Mouse (Mus musculus) heart, postnatal 0 days (tissue): ENCODE measurements around the gene Pgbd1. TPM values are rescaled to one million over a fixed set of nuclear protein-coding genes. Genes with fewer than 3 reads are reported as not detected.

Experiments
- ATAC-seq: fragments of 200-750 bp; cut with Nextera tagmentation; 2 replicates; pipeline ENCODE4 v1.8.0; 2017; ENCODE audit warnings: low read depth, moderate number of reproducible peaks, moderate library complexity; ENCODE audit not compliant: insufficient read depth
- DNase-seq: peaks from one replicate; pipeline ENCODE4 v3.0.0-alpha.2; 2016; ENCODE audit warnings: low spot score
- H3K27ac ChIP-seq: fragments of 300-500 bp; sonication (generic); 2 replicates; pipeline ENCODE4 v1.5.1; 2014; ENCODE audit warnings: low read depth, mild to moderate bottlenecking
- H3K27me3 ChIP-seq: fragments of 300-500 bp; sonication (generic); 2 replicates; pipeline ENCODE4 v1.6.1; 2014; ENCODE audit warnings: low read length, mixed read lengths; ENCODE audit not compliant: control insufficient read depth, insufficient read depth
- H3K36me3 ChIP-seq: fragments of 300-500 bp; sonication (generic); replicated peaks from 2 replicates; pipeline ENCODE4 v1.6.1; 2014; ENCODE audit warnings: low read length, mixed read lengths; ENCODE audit not compliant: control insufficient read depth, insufficient read depth
- H3K4me1 ChIP-seq: fragments of 300-500 bp; sonication (generic); 2 replicates; pipeline ENCODE4 v1.6.1; 2014; ENCODE audit warnings: antibody characterized with exemption; ENCODE audit not compliant: control insufficient read depth, insufficient read depth
- H3K4me2 ChIP-seq: fragments of 300-500 bp; sonication (generic); 2 replicates; pipeline ENCODE4 v1.6.1; 2014; ENCODE audit warnings: low read depth, mild to moderate bottlenecking, low read length, moderate library complexity
- H3K4me3 ChIP-seq: fragments of 300-500 bp; sonication (generic); 2 replicates; pipeline ENCODE4 v1.5.1; 2014; ENCODE audit warnings: low read depth, low read length
- H3K9ac ChIP-seq: fragments of 300-500 bp; sonication (generic); replicated peaks from 2 replicates; pipeline ENCODE4 v1.6.1; 2014; ENCODE audit warnings: low read depth, low read length, mixed read lengths
- H3K9me3 ChIP-seq: fragments of 300-500 bp; sonication (generic); replicated peaks from 2 replicates; pipeline ENCODE4 v1.6.1; 2016; ENCODE audit warnings: low read length; ENCODE audit not compliant: control insufficient read depth
- CTCF ChIP-seq: IDR thresholded peaks from 2 replicates; pipeline ENCODE4 v1.5.1; 2016; ENCODE audit warnings: antibody characterized with exemption, control low read depth, low read depth
- EP300 ChIP-seq: IDR thresholded peaks from 2 replicates; pipeline ENCODE4 v1.6.1; 2016; ENCODE audit warnings: antibody characterized with exemption, low read depth
- WGBS: fragments of 180-500 bp; shearing (Covaris S2); extraction: QIAGEN DNeasy Blood & Tissue Kit; methylation state at CpG from one replicate; pipeline ENCODE4 v1.1.7; 2014; 5-methylcytosine and 5-hydroxymethylcytosine counted together
- polyA plus RNA-seq: library from polyadenylated mRNA; unstranded; fragments of >200 nt; fragmentation: Nextera tagmentation; extraction: Ambion mirVana; gene quantifications from 2 replicates; pipeline ENCODE4 v1.2.1, GENCODE M21; 2015
- total RNA-seq: library from RNA; depleted of rRNA; stranded (reverse); fragments of >200 nt; gene quantifications from 2 replicates; pipeline ENCODE4 v1.2.3, GENCODE M21; 2014; ENCODE audit warnings: low replicate concordance

Gene Pgbd1
- total and polyA plus RNA-seq, 2 experiments from 2014 or later = 1.5 to 1.7 TPM

DNA sequence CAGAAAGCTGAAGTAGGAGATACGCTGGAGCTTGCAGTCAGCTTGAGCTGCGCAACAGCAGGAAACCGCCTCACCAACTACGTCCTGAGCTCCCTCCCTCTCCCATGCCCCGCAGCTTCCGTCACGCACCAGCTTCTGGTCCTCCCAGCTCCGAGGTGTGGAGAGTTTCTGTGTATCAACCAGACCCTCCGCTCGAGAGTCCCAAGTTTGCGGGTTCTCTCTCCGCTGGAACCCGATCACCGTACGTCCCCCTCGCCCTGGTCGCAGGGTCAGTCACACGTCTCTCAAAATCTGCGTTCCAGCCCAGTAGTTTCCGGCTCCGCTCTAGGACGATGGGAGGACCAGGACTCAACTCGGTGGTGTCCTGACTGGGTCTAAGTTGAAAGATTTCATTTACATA, 12.6 kb upstream of the Pgbd1 start, which contains the start of gene Zscan26:
Zscan26 (minus strand) TSS at position 282 of the 400 bp plus-strand sequence.
- H3K4me1 ChIP-seq = peaks cover 9% of the 10 kb centered on the region
- H3K36me3 ChIP-seq = peaks cover 11% of the 10 kb centered on the region
- no peaks in the 10 kb centered on the region for H3K27me3 ChIP-seq
- no peak for TF ChIP-seq CTCF
- no peak for TF ChIP-seq EP300
- WGBS = under 1% methylated on average over 23 of the region's 23 CpGs
- peak within 1 kb of the TSS; percentile 79 for H3K4me2 ChIP-seq
- peak within 1 kb of the TSS; percentile 76 for H3K9ac ChIP-seq
- DNase-seq = peak; percentile 71
- peak within 1 kb of the TSS; percentile 86 for H3K4me3 ChIP-seq
- peak within 1 kb of the TSS; percentile 82 for H3K27ac ChIP-seq
- peak; percentile 90 for ATAC-seq
- no peaks in the 10 kb centered on the region for H3K9me3 ChIP-seq

DNA sequence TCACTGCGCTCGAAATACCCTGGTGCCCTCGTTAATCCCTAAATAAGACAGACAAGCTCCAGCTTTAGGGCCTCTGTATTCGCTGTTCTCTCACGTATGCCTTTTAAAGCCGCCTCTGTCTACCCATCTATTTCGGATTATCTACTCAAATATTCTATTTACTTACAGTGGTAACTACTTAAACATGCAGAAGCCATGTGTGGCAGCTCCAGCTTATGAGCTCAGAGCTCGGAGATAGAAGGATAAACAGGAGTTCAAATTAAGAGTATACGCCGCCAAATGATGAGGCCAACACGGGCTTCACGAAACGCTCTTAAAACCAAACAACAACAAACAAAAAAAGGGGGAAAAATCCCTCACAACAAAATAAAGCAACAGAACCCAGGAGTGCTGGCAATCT, 12.2 kb upstream of the Pgbd1 start:
- H3K27ac ChIP-seq = peak overlapping the region; percentile 82
- H3K36me3 ChIP-seq = peaks cover 15% of the 10 kb centered on the region
- WGBS = 1% methylated on average over 13 of the region's 13 CpGs
- H3K4me1 ChIP-seq = peaks cover 9% of the 10 kb centered on the region
- H3K4me3 ChIP-seq = peak overlapping the region; percentile 86
- DNase-seq (no peak), ATAC-seq (no peak)
- H3K4me2 ChIP-seq = peak overlapping the region; percentile 79
- peak overlapping the region; percentile 76 for H3K9ac ChIP-seq
- H3K27me3 ChIP-seq = no peaks in the 10 kb centered on the region
- H3K9me3 ChIP-seq = no peaks in the 10 kb centered on the region
- TF ChIP-seq EP300 (no peak), CTCF (no peak)

DNA sequence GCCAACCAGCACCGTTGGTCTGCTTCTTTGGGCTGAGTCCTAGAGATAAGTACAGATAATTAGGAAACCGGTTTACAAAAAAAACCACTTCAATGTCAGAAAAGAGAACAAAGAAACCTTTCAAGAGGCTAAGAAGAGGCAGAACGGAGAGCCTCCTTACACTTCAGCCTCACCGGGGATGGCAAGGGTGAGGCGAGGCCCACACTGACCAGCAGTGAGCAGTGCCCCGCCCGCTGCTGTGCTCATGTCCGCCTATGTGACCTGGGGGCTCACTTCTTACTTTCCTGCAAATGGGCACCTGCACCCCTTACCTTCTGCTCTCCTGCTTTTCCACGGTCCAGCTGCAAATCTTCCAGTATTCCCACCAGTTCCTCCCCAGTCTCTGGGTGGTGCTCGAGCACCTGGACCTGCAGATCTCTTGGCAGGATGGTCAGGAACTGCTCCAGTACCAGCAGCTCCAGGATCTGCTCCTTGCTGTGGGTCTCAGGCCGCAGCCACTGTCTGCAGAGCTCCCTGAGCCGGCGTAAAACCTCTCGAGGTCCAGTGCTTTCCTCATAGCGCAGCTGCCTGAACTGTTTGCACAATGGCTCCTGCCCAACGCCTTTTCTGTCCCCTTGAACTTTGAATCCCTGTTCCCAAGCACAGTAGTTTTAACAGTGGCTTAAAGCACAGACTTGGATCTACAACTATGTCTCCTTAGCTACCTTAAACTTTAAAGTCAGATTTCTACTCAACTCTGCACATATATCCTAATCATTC, 7.2 kb upstream of the Pgbd1 start:
- no peak overlapping the region for H3K9ac ChIP-seq
- H3K9me3 ChIP-seq = no peaks in the 10 kb centered on the region
- no peaks in the 10 kb centered on the region for H3K27me3 ChIP-seq
- WGBS = 72% methylated on average over 16 of the region's 16 CpGs
- no peak for TF ChIP-seq EP300
- TF ChIP-seq CTCF = no peak
- H3K4me1 ChIP-seq = peaks cover 9% of the 10 kb centered on the region
- ATAC-seq (no peak), DNase-seq (no peak)
- H3K4me2 ChIP-seq = no peak overlapping the region
- H3K4me3 ChIP-seq = no peak overlapping the region
- H3K36me3 ChIP-seq = peaks cover 64% of the 10 kb centered on the region
- H3K27ac ChIP-seq = no peak overlapping the region

DNA sequence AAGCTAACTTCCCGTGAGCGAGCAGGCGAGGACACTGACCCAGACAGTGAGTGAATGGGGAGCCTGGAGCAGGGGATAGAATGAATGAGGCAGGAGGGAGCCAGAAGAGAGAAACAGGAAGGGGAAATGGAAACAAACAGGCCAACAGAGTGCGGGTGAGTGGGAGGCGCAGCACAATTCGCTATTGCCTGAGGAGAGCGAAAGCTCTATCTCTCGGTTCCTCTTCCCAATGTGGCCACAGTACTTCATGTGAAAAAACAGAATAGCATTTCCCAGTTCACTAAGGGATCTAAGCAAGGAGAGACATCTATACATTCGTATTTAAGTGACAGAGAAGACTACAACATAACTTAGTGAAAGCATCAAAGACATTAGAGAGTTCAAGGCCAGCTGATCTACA, 5.9 kb upstream of the Pgbd1 start:
- Histone ChIP-seq H3K4me3 (no peak overlapping the region), H3K27ac (no peak overlapping the region), H3K9me3 (no peaks in the 10 kb centered on the region), H3K4me1 (no peaks in the 10 kb centered on the region), H3K27me3 (no peaks in the 10 kb centered on the region), H3K36me3 (peaks cover 65% of the 10 kb centered on the region), H3K4me2 (no peak overlapping the region), H3K9ac (no peak overlapping the region)
- DNase-seq (no peak), ATAC-seq (no peak)
- 83% methylated on average over 9 of the region's 9 CpGs for WGBS
- TF ChIP-seq CTCF (no peak), EP300 (no peak)

DNA sequence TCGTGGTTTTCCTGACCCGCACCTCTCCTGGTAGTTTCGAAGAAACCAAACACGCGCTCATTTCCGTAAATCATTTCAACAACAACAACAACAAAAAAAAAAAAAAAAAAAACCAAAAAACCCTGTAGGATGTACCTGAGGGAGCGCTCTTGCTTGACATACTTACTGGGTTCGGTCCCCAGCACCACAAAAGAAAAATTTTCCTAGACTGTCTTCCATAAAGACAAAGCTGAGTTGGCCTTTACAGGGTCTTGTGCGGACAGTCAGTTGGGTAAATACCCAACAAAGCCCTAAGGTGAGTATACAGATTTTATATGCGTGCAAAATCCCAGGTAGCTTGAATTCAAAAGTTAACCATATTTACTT, 332 bp upstream of the Pgbd1 start:
- 18% methylated on average over 10 of the region's 10 CpGs for WGBS
- Histone ChIP-seq H3K9me3 (no peaks in the 10 kb centered on the region), H3K36me3 (peaks cover 32% of the 10 kb centered on the region), H3K27ac (peak overlapping the region; percentile 75), H3K9ac (peak overlapping the region; percentile 54; the same call in 1 of the 2 replicates), H3K4me3 (peak overlapping the region; percentile 62), H3K4me2 (peak overlapping the region; percentile 78), H3K27me3 (no peaks in the 10 kb centered on the region), H3K4me1 (no peaks in the 10 kb centered on the region)
- TF ChIP-seq CTCF = no peak
- no peak for TF ChIP-seq EP300
- ATAC-seq (no peak), DNase-seq (no peak)
